Mouse (Mus musculus) embryonic facial prominence, embryonic 10.5 days (tissue): ENCODE measurements around the gene Mpp4. TPM values are rescaled to one million over a fixed set of nuclear protein-coding genes. Genes with fewer than 3 reads are reported as not detected.

ENCODE experiments used
- DNase-seq: peaks from one replicate; pipeline ENCODE4 v3.0.0-alpha.2; 2017; ENCODE audit warnings: low spot score
- H3K27ac ChIP-seq: fragments of 300-500 bp; sonication (generic); replicated peaks from 2 replicates; pipeline ENCODE4 v1.5.1; 2016; ENCODE audit warnings: mild to moderate bottlenecking
- H3K27me3 ChIP-seq: fragments of 300-500 bp; sonication (generic); replicated peaks from 2 replicates; pipeline ENCODE4 v1.6.1; 2016; ENCODE audit warnings: low read depth, mild to moderate bottlenecking; ENCODE audit not compliant: poor library complexity, severe bottlenecking
- H3K36me3 ChIP-seq: fragments of 300-500 bp; sonication (generic); replicated peaks from 2 replicates; pipeline ENCODE4 v1.6.1; 2016; ENCODE audit warnings: mild to moderate bottlenecking, moderate library complexity
- H3K4me1 ChIP-seq: fragments of 300-500 bp; sonication (generic); 2 replicates; pipeline ENCODE4 v1.6.1; 2016
- H3K4me3 ChIP-seq: fragments of 300-500 bp; sonication (generic); 2 replicates; pipeline ENCODE4 v1.5.1; 2016; ENCODE audit warnings: mild to moderate bottlenecking, moderate library complexity
- H3K9me3 ChIP-seq: fragments of 300-500 bp; sonication (generic); 2 replicates; pipeline ENCODE4 v1.6.1; 2016; ENCODE audit warnings: mild to moderate bottlenecking
- WGBS: fragments of 180-500 bp; shearing (Covaris S2); methylation state at CpG from one replicate; pipeline ENCODE4 v1.1.7; 2016; 5-methylcytosine and 5-hydroxymethylcytosine counted together
- polyA plus RNA-seq: library from polyadenylated mRNA; unstranded; fragments of >200 nt; fragmentation: Nextera tagmentation; extraction: Ambion mirVana; gene quantifications from 2 replicates; pipeline ENCODE4 v1.2.1, GENCODE M21; 2016

Mpp4 gene
- polyA plus RNA-seq, 1 experiment from 2014 or later = 0.41 TPM

GRCm38 (mm10) chr1:59163918-59164317, 729 bp upstream of the Mpp4 start:
- H3K36me3 ChIP-seq = peaks cover 42% of the 10 kb centered on the region
- H3K4me3 ChIP-seq = no peak overlapping the region
- no peak for DNase-seq

DNA sequence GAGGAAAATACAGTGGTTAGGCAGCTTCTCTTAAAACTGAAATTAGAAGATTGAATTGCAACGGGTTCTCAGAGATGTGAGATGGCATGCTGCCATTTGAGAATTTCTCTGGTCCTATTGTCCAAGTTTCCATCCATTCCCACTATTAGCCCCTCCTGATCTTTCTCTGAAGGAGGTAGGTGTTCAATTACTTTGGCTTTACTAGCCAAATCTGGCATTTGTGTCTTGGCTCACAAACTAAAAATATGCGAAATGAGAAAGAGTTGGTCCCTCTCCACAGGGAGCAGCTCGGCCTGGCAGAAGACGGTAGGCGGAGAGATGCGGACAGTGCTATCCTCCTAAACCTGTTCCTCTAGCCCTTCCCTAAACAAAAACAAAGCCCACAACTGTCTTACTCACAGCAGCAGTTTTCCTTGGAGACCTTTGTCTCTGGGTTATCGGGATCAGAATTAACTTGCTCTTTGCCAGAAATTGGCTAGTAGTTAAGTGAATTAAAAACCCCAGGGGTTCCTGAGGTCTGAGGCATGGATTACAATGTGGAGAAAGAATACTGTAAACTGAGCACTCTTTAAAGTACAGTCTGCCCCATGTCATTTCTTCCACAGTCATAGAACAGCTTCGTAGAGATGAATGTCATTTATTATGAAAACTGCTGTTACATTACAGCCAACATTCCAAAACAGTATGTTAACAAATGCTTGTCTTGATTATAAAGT, 722 bp downstream of the Mpp4 start:
- peaks cover 3% of the 10 kb centered on the region; the same call in 1 of the 2 replicates for H3K4me1 ChIP-seq
- no peaks in the 10 kb centered on the region for H3K9me3 ChIP-seq
- H3K36me3 ChIP-seq = peaks cover 34% of the 10 kb centered on the region
- no peak for DNase-seq
- no peaks in the 10 kb centered on the region; the same call in 1 of the 2 replicates for H3K27me3 ChIP-seq
- no peak overlapping the region for H3K27ac ChIP-seq
- WGBS = 39% methylated on average over 8 of the region's 8 CpGs
- no peak overlapping the region for H3K4me3 ChIP-seq

More at GRCm38 (mm10) chr1:59163918-59164317, 729 bp upstream of the Mpp4 start:
- H3K9me3 ChIP-seq = no peaks in the 10 kb centered on the region
- H3K27me3 ChIP-seq = no peaks in the 10 kb centered on the region; the same call in 1 of the 2 replicates
- H3K4me1 ChIP-seq = peaks cover 3% of the 10 kb centered on the region; the same call in 1 of the 2 replicates
- 45% methylated on average over 5 of the region's 5 CpGs for WGBS
- H3K27ac ChIP-seq = no peak overlapping the region

GRCm38 (mm10) chr1:59161396-59161795, 1.8 kb downstream of the Mpp4 start:
- Histone ChIP-seq H3K4me1 (peaks cover 3% of the 10 kb centered on the region; the same call in 1 of the 2 replicates), H3K27ac (no peak overlapping the region), H3K36me3 (peaks cover 23% of the 10 kb centered on the region), H3K27me3 (no peaks in the 10 kb centered on the region; the same call in 1 of the 2 replicates), H3K9me3 (no peaks in the 10 kb centered on the region), H3K4me3 (no peak overlapping the region)
- DNase-seq = no peak
- WGBS = 65% methylated on average over 6 of the region's 6 CpGs

- Histone ChIP-seq H3K27me3 (no peaks in the 10 kb centered on the region; the same call in 1 of the 2 replicates), H3K27ac (no peak overlapping the region), H3K9me3 (no peaks in the 10 kb centered on the region), H3K4me1 (peaks cover 3% of the 10 kb centered on the region; the same call in 1 of the 2 replicates), H3K36me3 (peaks cover 18% of the 10 kb centered on the region), H3K4me3 (no peak overlapping the region)
- DNase-seq = no peak
- 84% methylated on average over 6 of the region's 6 CpGs for WGBS
These were observed 2.3 kb downstream of the Mpp4 start for GRCm38 (mm10) chr1:59160871-59161270.

DNA sequence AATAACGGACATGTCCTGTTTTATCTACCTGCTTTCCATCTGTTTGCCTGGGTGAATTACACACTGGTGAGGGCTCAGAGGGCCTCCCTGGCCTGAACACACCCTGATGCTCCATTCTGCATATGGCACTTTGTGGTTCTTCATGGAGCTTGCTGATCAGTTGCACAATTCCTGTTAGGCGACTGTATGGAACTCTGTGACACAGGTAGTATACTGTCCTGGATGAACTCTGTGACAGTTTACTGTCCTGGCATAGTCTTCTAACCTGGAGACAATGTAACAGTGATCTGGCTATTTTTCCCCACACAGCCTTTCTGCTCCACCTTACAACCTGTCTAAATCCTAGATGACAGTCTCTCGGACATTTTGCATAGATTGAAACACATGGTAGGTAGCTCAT, 4.1 kb downstream of the Mpp4 start:
- H3K27ac ChIP-seq = no peak overlapping the region
- peaks cover 13% of the 10 kb centered on the region for H3K36me3 ChIP-seq
- no peaks in the 10 kb centered on the region; the same call in 1 of the 2 replicates for H3K27me3 ChIP-seq
- DNase-seq = no peak
- 88% methylated on average over 3 of the region's 3 CpGs for WGBS
- H3K4me1 ChIP-seq = peaks cover 3% of the 10 kb centered on the region; the same call in 1 of the 2 replicates
- H3K9me3 ChIP-seq = no peaks in the 10 kb centered on the region
- H3K4me3 ChIP-seq = no peak overlapping the region

GRCm38 (mm10) chr1:59158498-59158897, 4.7 kb downstream of the Mpp4 start:
- no peak for DNase-seq
- Histone ChIP-seq H3K4me1 (peaks cover 3% of the 10 kb centered on the region; the same call in 1 of the 2 replicates), H3K27ac (no peak overlapping the region), H3K27me3 (no peaks in the 10 kb centered on the region; the same call in 1 of the 2 replicates), H3K9me3 (no peaks in the 10 kb centered on the region), H3K36me3 (peaks cover 12% of the 10 kb centered on the region), H3K4me3 (no peak overlapping the region)
- 81% methylated on average over 7 of the region's 7 CpGs for WGBS

DNA sequence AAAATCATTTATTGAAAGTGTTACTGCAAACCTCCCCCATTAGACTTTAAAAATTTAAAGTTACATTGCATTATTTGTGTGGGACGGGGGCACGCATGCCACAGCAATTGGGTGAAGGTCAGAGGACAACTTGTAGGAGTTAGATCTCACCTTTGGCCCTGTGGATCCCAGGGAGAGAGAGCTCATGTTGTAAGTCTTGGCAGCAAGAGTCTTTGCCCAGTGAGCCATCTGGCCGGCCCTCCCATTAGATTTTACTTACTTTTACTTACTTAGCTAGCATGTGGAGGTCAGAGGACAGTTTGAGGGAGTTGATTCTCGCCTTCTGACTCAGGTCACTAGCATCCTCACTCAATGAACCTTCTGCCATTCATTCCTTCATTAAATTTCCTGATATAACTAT, 5.3 kb downstream of the Mpp4 start:
- no peak for DNase-seq
- 86% methylated on average over 4 of the region's 4 CpGs for WGBS
- Histone ChIP-seq H3K27me3 (no peaks in the 10 kb centered on the region; the same call in 1 of the 2 replicates), H3K4me3 (no peak overlapping the region), H3K27ac (no peak overlapping the region), H3K36me3 (peaks cover 6% of the 10 kb centered on the region; the same call in 1 of the 2 replicates), H3K4me1 (no peaks in the 10 kb centered on the region), H3K9me3 (no peaks in the 10 kb centered on the region)

DNA sequence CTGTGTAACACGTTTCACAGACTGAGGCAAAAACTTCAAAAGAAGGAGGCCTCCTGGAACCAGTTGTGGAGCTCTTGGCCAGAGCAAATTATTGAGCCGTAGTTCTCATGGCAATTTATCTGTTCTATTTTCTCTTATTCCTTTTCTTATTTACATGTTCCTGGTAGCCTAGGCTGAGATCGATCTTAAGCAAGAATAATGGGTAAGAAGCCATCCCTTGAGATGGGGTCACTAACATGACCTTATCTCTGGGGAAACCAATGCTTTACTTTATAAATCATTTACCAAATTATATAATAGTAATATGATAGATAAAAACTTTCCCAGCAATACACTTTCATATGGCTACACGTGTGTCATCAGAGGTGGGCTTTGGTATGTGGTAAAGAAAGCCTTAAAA, 10.8 kb downstream of the Mpp4 start:
- no peak overlapping the region for H3K27ac ChIP-seq
- 75% methylated on average over 4 of the region's 4 CpGs for WGBS
- H3K4me3 ChIP-seq = no peak overlapping the region
- no peaks in the 10 kb centered on the region for H3K36me3 ChIP-seq
- no peak for DNase-seq
- no peaks in the 10 kb centered on the region for H3K9me3 ChIP-seq
- H3K27me3 ChIP-seq = no peaks in the 10 kb centered on the region
- no peaks in the 10 kb centered on the region for H3K4me1 ChIP-seq

- 82% methylated on average over 5 of the region's 5 CpGs for WGBS
- Histone ChIP-seq H3K4me3 (no peak overlapping the region), H3K4me1 (no peaks in the 10 kb centered on the region), H3K9me3 (no peaks in the 10 kb centered on the region), H3K27me3 (no peaks in the 10 kb centered on the region), H3K27ac (no peak overlapping the region), H3K36me3 (no peaks in the 10 kb centered on the region)
- DNase-seq = no peak
These were observed 12.6 kb downstream of the Mpp4 start for GRCm38 (mm10) chr1:59150542-59150941.

GRCm38 (mm10) chr1:59144543-59144942, 18.6 kb downstream of the Mpp4 start:
- no peaks in the 10 kb centered on the region for H3K36me3 ChIP-seq
- H3K27me3 ChIP-seq = no peaks in the 10 kb centered on the region
- 80% methylated on average over 10 of the region's 10 CpGs for WGBS
- peak; percentile 26 for DNase-seq
- no peak overlapping the region for H3K4me3 ChIP-seq
- H3K27ac ChIP-seq = no peak overlapping the region
- H3K9me3 ChIP-seq = no peaks in the 10 kb centered on the region
- no peaks in the 10 kb centered on the region for H3K4me1 ChIP-seq

DNA sequence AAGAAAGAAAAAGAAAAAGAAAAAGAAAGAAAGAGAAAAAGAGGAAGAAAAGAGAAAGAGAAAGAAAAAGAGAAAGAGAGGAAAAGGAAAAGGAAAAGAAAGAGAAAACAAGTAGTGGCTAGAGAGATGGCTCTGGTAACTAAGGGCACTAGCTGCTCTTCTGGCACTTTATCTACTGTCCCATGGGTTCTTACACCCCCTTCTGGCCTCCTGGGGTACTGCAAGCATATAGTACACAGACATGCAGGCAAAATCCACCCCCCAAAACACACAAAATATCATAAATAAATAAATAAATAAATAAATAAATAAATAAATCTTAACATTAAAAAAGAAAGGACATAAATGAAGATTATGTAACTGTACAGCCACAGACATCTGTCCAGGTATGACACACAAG, 20.4 kb downstream of the Mpp4 start:
- Histone ChIP-seq H3K27me3 (no peaks in the 10 kb centered on the region), H3K36me3 (no peaks in the 10 kb centered on the region)
- peak; percentile 70 for DNase-seq

DNA sequence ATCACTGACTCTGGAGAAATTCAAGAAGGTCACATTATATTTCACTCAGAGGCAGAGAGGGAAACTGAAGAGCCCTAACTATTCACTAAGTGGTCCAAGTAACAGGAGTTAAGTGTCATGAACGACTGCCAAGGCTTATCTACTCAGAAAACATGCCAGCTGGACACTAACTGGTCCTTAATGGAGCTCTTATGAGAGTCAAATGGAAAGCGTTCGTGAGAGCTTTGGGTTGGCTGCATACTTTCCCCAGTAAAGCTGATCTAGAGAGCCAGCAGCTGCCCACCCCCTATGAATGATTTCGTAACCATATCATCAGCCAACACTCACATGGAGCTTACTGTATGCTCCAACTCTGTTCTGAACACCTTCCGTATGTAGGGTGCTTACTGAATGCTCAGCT, 28.8 kb downstream of the Mpp4 start:
- Histone ChIP-seq H3K4me1 (no peaks in the 10 kb centered on the region), H3K27ac (no peak overlapping the region), H3K36me3 (no peaks in the 10 kb centered on the region), H3K27me3 (no peaks in the 10 kb centered on the region), H3K4me3 (no peak overlapping the region), H3K9me3 (no peaks in the 10 kb centered on the region)
- no peak for DNase-seq
- WGBS = 83% methylated on average over 5 of the region's 5 CpGs

More for the DNA sequence above, 20.4 kb downstream of the Mpp4 start:
- no peaks in the 10 kb centered on the region for H3K4me1 ChIP-seq
- H3K4me3 ChIP-seq = no peak overlapping the region
- H3K27ac ChIP-seq = no peak overlapping the region
- H3K9me3 ChIP-seq = no peaks in the 10 kb centered on the region

DNA sequence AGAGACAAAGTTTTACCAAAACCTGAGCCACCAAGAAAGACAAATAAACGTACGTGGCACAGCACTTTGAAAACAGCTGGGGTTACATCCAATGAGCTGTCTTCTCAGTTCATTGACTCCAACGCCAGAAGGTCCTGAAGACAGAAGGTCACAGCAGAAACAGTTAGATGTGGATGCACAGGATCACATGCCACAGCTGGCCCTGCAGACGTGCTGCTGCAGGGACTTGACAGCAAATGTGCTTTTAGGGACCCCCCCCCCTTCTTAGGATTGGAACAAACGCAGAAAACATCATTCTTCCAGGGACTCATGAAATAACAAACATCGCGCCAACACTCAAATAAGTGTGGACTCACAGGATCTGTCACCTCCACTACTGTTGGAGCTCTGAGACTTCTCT, 34.3 kb downstream of the Mpp4 start:
- no peak overlapping the region for H3K4me3 ChIP-seq
- H3K9me3 ChIP-seq = no peaks in the 10 kb centered on the region
- DNase-seq = no peak
- H3K4me1 ChIP-seq = 0 out of 2 replicates have a peak, but pooled peaks cover 2% of the 10 kb centered on the region
- H3K27me3 ChIP-seq = no peaks in the 10 kb centered on the region
- H3K27ac ChIP-seq = no peak overlapping the region
- WGBS = 80% methylated on average over 7 of the region's 7 CpGs
- no peaks in the 10 kb centered on the region for H3K36me3 ChIP-seq
